Mouse (Mus musculus) megakaryocyte, embryonic 14.5 days (primary cell): ENCODE results near the gene 3425401B19Rik. TPM values are rescaled to one million over a fixed set of nuclear protein-coding genes. Genes with fewer than 3 reads are reported as not detected.

Experiments
- H3K27me3 ChIP-seq: replicated peaks from 2 replicates; pipeline ENCODE3; 2012; ENCODE audit warnings: inconsistent platforms
- H3K36me3 ChIP-seq: replicated peaks from 2 replicates; pipeline ENCODE3; 2012; ENCODE audit warnings: low read length, inconsistent platforms, mixed read lengths
- H3K4me1 ChIP-seq: 2 replicates; pipeline ENCODE4 v1.6.1; 2012; ENCODE audit warnings: inconsistent platforms
- H3K4me3 ChIP-seq: replicated peaks from 2 replicates; pipeline ENCODE3; 2012; ENCODE audit warnings: moderate library complexity, mild to moderate bottlenecking, inconsistent platforms
- H3K9me3 ChIP-seq: 2 replicates; pipeline ENCODE4 v1.6.1; 2012; ENCODE audit warnings: inconsistent platforms
- FLI1 ChIP-seq: IDR thresholded peaks from 2 replicates; pipeline ENCODE4 v1.6.1; 2012; ENCODE audit warnings: low read length, inconsistent platforms, mixed read lengths
- GATA1 ChIP-seq: IDR thresholded peaks from 3 replicates; pipeline ENCODE4 v1.6.1; 2012; ENCODE audit warnings: mixed read lengths, low read length, inconsistent platforms, borderline replicate concordance
- polyA plus RNA-seq: library from polyadenylated mRNA; stranded (reverse); fragments of >175 nt; gene quantifications from 2 replicates; pipeline ENCODE4 v1.2.3, GENCODE M21; 2012; ENCODE audit warnings: low replicate concordance; ENCODE audit not compliant: insufficient read depth

The 3425401B19Rik gene
- polyA plus RNA-seq, 1 experiment = not detected

DNA sequence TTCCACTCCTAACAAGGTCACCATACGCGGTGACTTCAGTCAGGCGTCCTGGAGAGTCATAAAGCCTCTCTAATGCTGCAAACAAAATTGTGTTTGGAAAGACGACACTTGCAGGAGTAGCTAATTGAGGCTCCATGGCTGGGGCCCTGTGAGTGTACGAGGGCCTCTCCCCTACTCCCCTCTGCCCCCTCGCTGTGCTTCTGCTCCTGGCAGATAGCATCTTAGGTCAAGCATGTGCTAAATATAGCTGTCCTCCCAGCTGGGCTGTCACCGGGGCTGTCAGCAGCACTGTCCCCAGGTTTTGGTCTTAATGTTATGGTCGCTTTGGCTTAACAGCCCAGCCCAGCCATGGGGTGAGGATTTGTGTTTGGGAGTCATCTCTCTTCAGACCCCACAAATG, 15.9 kb upstream of the 3425401B19Rik start:
- H3K36me3 ChIP-seq = no peaks in the 10 kb centered on the region
- no peaks in the 10 kb centered on the region for H3K4me1 ChIP-seq
- H3K4me3 ChIP-seq = no peak overlapping the region
- TF ChIP-seq GATA1 (no peak), FLI1 (no peak)
- H3K9me3 ChIP-seq = no peaks in the 10 kb centered on the region
- peaks cover 57% of the 10 kb centered on the region for H3K27me3 ChIP-seq

GRCm38 (mm10) chr14:32698556-32698955, 13.5 kb upstream of the 3425401B19Rik start:
- Histone ChIP-seq H3K27me3 (peaks cover 49% of the 10 kb centered on the region), H3K4me1 (no peaks in the 10 kb centered on the region), H3K36me3 (no peaks in the 10 kb centered on the region), H3K9me3 (no peaks in the 10 kb centered on the region), H3K4me3 (no peak overlapping the region)
- TF ChIP-seq FLI1 (no peak), GATA1 (no peak)

DNA sequence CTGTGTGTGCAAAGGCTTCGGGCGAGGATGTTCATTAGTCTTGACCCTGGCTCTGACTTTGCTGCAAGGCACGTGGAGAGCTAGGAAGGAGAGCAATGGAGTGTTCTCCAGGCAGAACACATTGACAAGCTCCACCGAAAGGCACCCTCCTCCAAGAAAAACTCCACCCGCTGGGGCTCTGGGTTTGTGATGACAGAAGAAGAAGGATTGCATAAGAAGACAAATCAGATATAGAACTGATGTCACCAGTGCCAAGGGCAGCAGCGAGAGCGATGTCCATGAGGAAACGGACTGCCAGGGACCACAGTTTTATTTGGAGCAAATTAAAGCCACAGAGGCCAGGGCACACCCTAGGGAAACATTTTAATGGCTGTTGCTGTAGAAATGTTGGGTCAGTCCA, 12.7 kb upstream of the 3425401B19Rik start:
- Histone ChIP-seq H3K36me3 (no peaks in the 10 kb centered on the region), H3K4me3 (no peak overlapping the region), H3K4me1 (no peaks in the 10 kb centered on the region), H3K27me3 (peaks cover 51% of the 10 kb centered on the region), H3K9me3 (no peaks in the 10 kb centered on the region)
- TF ChIP-seq GATA1 (no peak), FLI1 (no peak)

DNA sequence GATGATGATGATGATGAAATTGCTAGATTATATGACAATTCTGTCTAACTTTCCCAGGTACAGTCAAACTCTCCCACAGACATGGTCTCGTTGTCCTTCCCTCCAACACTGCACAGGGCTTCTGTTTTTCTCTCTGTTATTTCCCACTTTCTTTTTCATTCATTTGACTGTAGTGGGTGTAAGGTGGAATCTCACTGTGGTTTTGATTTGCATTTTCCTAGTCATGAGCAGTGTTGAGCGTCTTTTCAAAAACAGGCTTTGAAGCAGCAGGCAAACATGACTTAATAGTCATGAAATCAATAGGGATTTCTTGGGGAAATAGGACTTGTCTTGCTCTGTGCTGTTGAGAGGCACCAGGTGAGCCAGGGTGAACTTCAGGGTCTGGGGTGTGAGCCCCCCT, 11.3 kb upstream of the 3425401B19Rik start:
- H3K36me3 ChIP-seq = no peaks in the 10 kb centered on the region
- no peaks in the 10 kb centered on the region for H3K9me3 ChIP-seq
- peaks cover 44% of the 10 kb centered on the region for H3K27me3 ChIP-seq
- H3K4me3 ChIP-seq = no peak overlapping the region
- TF ChIP-seq FLI1 (no peak), GATA1 (no peak)
- no peaks in the 10 kb centered on the region for H3K4me1 ChIP-seq

- Histone ChIP-seq H3K4me3 (no peak overlapping the region), H3K9me3 (no peaks in the 10 kb centered on the region), H3K27me3 (peaks cover 40% of the 10 kb centered on the region), H3K36me3 (no peaks in the 10 kb centered on the region), H3K4me1 (no peaks in the 10 kb centered on the region)
- TF ChIP-seq GATA1 = no peak
- TF ChIP-seq FLI1 = no peak
Measured at GRCm38 (mm10) chr14:32695906-32696305, 10.8 kb upstream of the 3425401B19Rik start.

GRCm38 (mm10) chr14:32684735-32685105, 373 bp downstream of the 3425401B19Rik start:
- Histone ChIP-seq H3K4me3 (no peak overlapping the region), H3K4me1 (peaks cover 4% of the 10 kb centered on the region; the same call in 1 of the 2 replicates), H3K27me3 (peaks cover 49% of the 10 kb centered on the region), H3K9me3 (no peaks in the 10 kb centered on the region), H3K36me3 (no peaks in the 10 kb centered on the region)
- TF ChIP-seq GATA1 (no peak), FLI1 (no peak)

GRCm38 (mm10) chr14:32683982-32684734, 935 bp downstream of the 3425401B19Rik start:
- H3K4me1 ChIP-seq = peaks cover 4% of the 10 kb centered on the region; the same call in 1 of the 2 replicates
- H3K9me3 ChIP-seq = no peaks in the 10 kb centered on the region
- H3K36me3 ChIP-seq = no peaks in the 10 kb centered on the region
- no peak for TF ChIP-seq GATA1
- H3K27me3 ChIP-seq = peaks cover 54% of the 10 kb centered on the region
- no peak overlapping the region for H3K4me3 ChIP-seq

GRCm38 (mm10) chr14:32683251-32683838, 1.7 kb downstream of the 3425401B19Rik start:
- Histone ChIP-seq H3K4me1 (peaks cover 4% of the 10 kb centered on the region; the same call in 1 of the 2 replicates), H3K36me3 (no peaks in the 10 kb centered on the region), H3K4me3 (no peak overlapping the region), H3K9me3 (no peaks in the 10 kb centered on the region), H3K27me3 (peaks cover 59% of the 10 kb centered on the region)
- TF ChIP-seq FLI1 = no peak

DNA sequence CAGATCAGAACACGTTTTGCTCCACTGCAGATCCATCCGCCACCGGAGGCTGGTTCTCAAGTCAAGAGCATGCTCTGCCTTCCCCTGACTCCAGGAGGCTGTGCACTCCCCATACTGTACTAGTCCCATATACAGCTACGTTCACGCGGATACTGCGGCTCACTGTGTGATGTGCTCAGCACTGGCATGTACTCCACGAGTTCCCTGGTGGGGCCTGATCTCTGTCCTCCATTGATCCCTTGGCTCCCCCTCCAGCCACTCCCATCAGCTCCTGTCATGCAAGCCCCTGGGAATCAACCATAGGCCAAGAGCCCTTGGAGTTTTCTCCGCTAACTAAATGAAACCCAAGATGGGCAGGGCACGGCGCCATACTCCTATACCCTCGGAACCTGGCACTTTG, 2.6 kb downstream of the 3425401B19Rik start:
- H3K36me3 ChIP-seq = no peaks in the 10 kb centered on the region
- H3K9me3 ChIP-seq = no peaks in the 10 kb centered on the region
- no peak for TF ChIP-seq FLI1
- TF ChIP-seq GATA1 = no peak
- H3K4me3 ChIP-seq = no peak overlapping the region
- H3K4me1 ChIP-seq = peaks cover 4% of the 10 kb centered on the region; the same call in 1 of the 2 replicates
- H3K27me3 ChIP-seq = peaks cover 65% of the 10 kb centered on the region

- Histone ChIP-seq H3K4me3 (no peak overlapping the region), H3K4me1 (peaks cover 4% of the 10 kb centered on the region; the same call in 1 of the 2 replicates), H3K27me3 (peaks cover 62% of the 10 kb centered on the region), H3K9me3 (no peaks in the 10 kb centered on the region), H3K36me3 (no peaks in the 10 kb centered on the region)
- TF ChIP-seq GATA1 = no peak
- no peak for TF ChIP-seq FLI1
Measured at GRCm38 (mm10) chr14:32681603-32682002, 3.5 kb downstream of the 3425401B19Rik start.
